Mouse (Mus musculus): ENCODE measurements at regions not wholly inside any gene's neighbourhood (a gene's known extent, or its start where the extent isn't known, plus 50 kb on each side); places are given as distances from the start of the nearest gene placed in this dataset.

- TF ChIP-seq CTCF (IDR thresholded peaks at IDR 0.05): no peak
- TF ChIP-seq POLR2A (IDR thresholded peaks at IDR 0.05; ENCODE audit: insufficient read depth, low read depth, low read length): no peak
Observed at GRCm38 (mm10) chr7:63336072-63336471, 108.5 kb upstream of the Otud7a start.
